Mouse (Mus musculus): ENCODE results near the gene Cdhr2. TPM values are rescaled to one million over a fixed set of nuclear protein-coding genes. Genes with fewer than 3 reads are reported as not detected.
A peak's percentile ranks its signal among the peaks of the same experiment; 100 is the strongest.

The Cdhr2 gene
- polyA plus RNA-seq, 1 experiment from 2014 or later = 0.10 TPM

GRCm38 (mm10) chr13:54694348-54695060 lies 6.8 kb upstream of the Cdhr2 start:
- Histone ChIP-seq H3K4me1 (peaks cover 31% of the 10 kb centered on the region), H3K27ac (peak overlapping the region; percentile 93), H3K9me3 (no peaks in the 10 kb centered on the region), H3K4me2 (peak overlapping the region; percentile 63), H3K27me3 (no peaks in the 10 kb centered on the region), H3K4me3 (peak overlapping the region; percentile 96), H3K9ac (peak overlapping the region; percentile 50), H3K36me3 (no peaks in the 10 kb centered on the region)
- ATAC-seq (ENCODE audit: borderline replicate concordance, extremely low read depth, low FRiP score, low TSS enrichment) = peak; percentile 78
- WGBS = 11% methylated on average over 26 of the region's 26 CpGs

- no peaks in the 10 kb centered on the region for H3K27me3 ChIP-seq
- no peaks in the 10 kb centered on the region for H3K9me3 ChIP-seq
- H3K9ac ChIP-seq = no peak overlapping the region
- no peak overlapping the region for H3K4me3 ChIP-seq
- no peak overlapping the region for H3K27ac ChIP-seq
- no peaks in the 10 kb centered on the region for H3K36me3 ChIP-seq
- 88% methylated on average over 11 of the region's 11 CpGs for WGBS
- H3K4me1 ChIP-seq = peaks cover 27% of the 10 kb centered on the region
- H3K4me2 ChIP-seq = no peak overlapping the region
- ATAC-seq (ENCODE audit: borderline replicate concordance, extremely low read depth, low FRiP score, low TSS enrichment) = no peak
Observed at GRCm38 (mm10) chr13:54695479-54696230, 5.6 kb upstream of the Cdhr2 start.

- no peaks in the 10 kb centered on the region for H3K36me3 ChIP-seq
- 67% methylated on average over 7 of the region's 7 CpGs for WGBS
- ATAC-seq (ENCODE audit: borderline replicate concordance, extremely low read depth, low FRiP score, low TSS enrichment) = no peak
- no peaks in the 10 kb centered on the region for H3K4me1 ChIP-seq
- H3K9me3 ChIP-seq = no peaks in the 10 kb centered on the region
- H3K4me2 ChIP-seq = no peak overlapping the region
- H3K27me3 ChIP-seq = no peaks in the 10 kb centered on the region
- H3K4me3 ChIP-seq = no peak overlapping the region
- no peak overlapping the region for H3K9ac ChIP-seq
- H3K27ac ChIP-seq = no peak overlapping the region
Observed at GRCm38 (mm10) chr13:54702507-54702906, 1.2 kb downstream of the Cdhr2 start.

GRCm38 (mm10) chr13:54704890-54705289 lies 3.6 kb downstream of the Cdhr2 start:
- H3K4me2 ChIP-seq = no peak overlapping the region
- no peak for ATAC-seq (ENCODE audit: borderline replicate concordance, extremely low read depth, low FRiP score, low TSS enrichment)
- WGBS = 44% methylated on average over 6 of the region's 6 CpGs
- H3K4me1 ChIP-seq = no peaks in the 10 kb centered on the region
- H3K9me3 ChIP-seq = no peaks in the 10 kb centered on the region
- no peak overlapping the region for H3K4me3 ChIP-seq
- H3K36me3 ChIP-seq = no peaks in the 10 kb centered on the region
- H3K9ac ChIP-seq = no peak overlapping the region
- H3K27ac ChIP-seq = no peak overlapping the region
- H3K27me3 ChIP-seq = no peaks in the 10 kb centered on the region

- Histone ChIP-seq H3K4me3 (no peak overlapping the region), H3K9ac (no peak overlapping the region), H3K4me2 (no peak overlapping the region), H3K27me3 (no peaks in the 10 kb centered on the region), H3K9me3 (no peaks in the 10 kb centered on the region), H3K27ac (no peak overlapping the region), H3K36me3 (no peaks in the 10 kb centered on the region), H3K4me1 (no peaks in the 10 kb centered on the region)
- 69% methylated on average over 3 of the region's 3 CpGs for WGBS
- no peak for ATAC-seq (ENCODE audit: borderline replicate concordance, extremely low read depth, low FRiP score, low TSS enrichment)
Observed at GRCm38 (mm10) chr13:54710866-54711265, 9.6 kb downstream of the Cdhr2 start.

- no peaks in the 10 kb centered on the region for H3K36me3 ChIP-seq
- ATAC-seq (ENCODE audit: borderline replicate concordance, extremely low read depth, low FRiP score, low TSS enrichment) = no peak
- H3K9ac ChIP-seq = no peak overlapping the region
- H3K4me3 ChIP-seq = no peak overlapping the region
- no peaks in the 10 kb centered on the region for H3K4me1 ChIP-seq
- no peak overlapping the region for H3K4me2 ChIP-seq
- H3K27me3 ChIP-seq = no peaks in the 10 kb centered on the region
- WGBS = 39% methylated on average over 4 of the region's 4 CpGs
- no peak overlapping the region for H3K27ac ChIP-seq
- no peaks in the 10 kb centered on the region for H3K9me3 ChIP-seq
Observed at GRCm38 (mm10) chr13:54714393-54714792, 13.1 kb downstream of the Cdhr2 start.

GRCm38 (mm10) chr13:54714996-54715395 lies 13.7 kb downstream of the Cdhr2 start:
- ATAC-seq (ENCODE audit: borderline replicate concordance, extremely low read depth, low FRiP score, low TSS enrichment) = no peak
- no peaks in the 10 kb centered on the region for H3K27me3 ChIP-seq
- WGBS = 64% methylated on average over 10 of the region's 10 CpGs

GRCm38 (mm10) chr13:54716916-54717315 lies 15.7 kb downstream of the Cdhr2 start:
- Histone ChIP-seq H3K4me2 (no peak overlapping the region), H3K36me3 (no peaks in the 10 kb centered on the region), H3K9ac (no peak overlapping the region), H3K4me3 (no peak overlapping the region), H3K9me3 (no peaks in the 10 kb centered on the region), H3K4me1 (no peaks in the 10 kb centered on the region), H3K27ac (no peak overlapping the region), H3K27me3 (no peaks in the 10 kb centered on the region)
- 2% methylated on average over 5 of the region's 5 CpGs for WGBS
- no peak for ATAC-seq (ENCODE audit: borderline replicate concordance, extremely low read depth, low FRiP score, low TSS enrichment)

More at GRCm38 (mm10) chr13:54714996-54715395, 13.7 kb downstream of the Cdhr2 start:
- H3K4me1 ChIP-seq = no peaks in the 10 kb centered on the region
- H3K4me3 ChIP-seq = no peak overlapping the region
- H3K36me3 ChIP-seq = no peaks in the 10 kb centered on the region
- H3K9ac ChIP-seq = no peak overlapping the region
- H3K4me2 ChIP-seq = no peak overlapping the region
- no peak overlapping the region for H3K27ac ChIP-seq
- H3K9me3 ChIP-seq = no peaks in the 10 kb centered on the region

- no peak overlapping the region for H3K4me3 ChIP-seq
- H3K27me3 ChIP-seq = no peaks in the 10 kb centered on the region
- no peaks in the 10 kb centered on the region for H3K36me3 ChIP-seq
- no peaks in the 10 kb centered on the region for H3K9me3 ChIP-seq
- H3K9ac ChIP-seq = no peak overlapping the region
- no peak overlapping the region for H3K27ac ChIP-seq
- WGBS = 83% methylated on average over 3 of the region's 3 CpGs
- no peak overlapping the region for H3K4me2 ChIP-seq
- H3K4me1 ChIP-seq = no peaks in the 10 kb centered on the region
- ATAC-seq (ENCODE audit: borderline replicate concordance, extremely low read depth, low FRiP score, low TSS enrichment) = no peak
Observed at GRCm38 (mm10) chr13:54723143-54723542, 21.9 kb downstream of the Cdhr2 start.

GRCm38 (mm10) chr13:54726131-54726530 lies 24.9 kb downstream of the Cdhr2 start:
- H3K27me3 ChIP-seq = no peaks in the 10 kb centered on the region
- no peak overlapping the region for H3K4me3 ChIP-seq
- no peak overlapping the region for H3K4me2 ChIP-seq
- no peak overlapping the region for H3K9ac ChIP-seq
- 53% methylated on average over 11 of the region's 11 CpGs for WGBS
- H3K9me3 ChIP-seq = no peaks in the 10 kb centered on the region
- ATAC-seq (ENCODE audit: borderline replicate concordance, extremely low read depth, low FRiP score, low TSS enrichment) = no peak
- no peaks in the 10 kb centered on the region for H3K36me3 ChIP-seq
- H3K27ac ChIP-seq = no peak overlapping the region
- no peaks in the 10 kb centered on the region for H3K4me1 ChIP-seq

GRCm38 (mm10) chr13:54736931-54737330 lies 35.7 kb downstream of the Cdhr2 start:
- Histone ChIP-seq H3K9ac (no peak overlapping the region), H3K4me2 (no peak overlapping the region), H3K36me3 (no peaks in the 10 kb centered on the region), H3K27me3 (peaks cover 50% of the 10 kb centered on the region), H3K27ac (no peak overlapping the region), H3K4me3 (peak overlapping the region; percentile 39; the same call in 1 of the 2 replicates), H3K4me1 (peaks cover 7% of the 10 kb centered on the region), H3K9me3 (no peaks in the 10 kb centered on the region)
- no peak for ATAC-seq (ENCODE audit: borderline replicate concordance, extremely low read depth, low FRiP score, low TSS enrichment)
- WGBS = 14% methylated on average over 3 of the region's 3 CpGs

- Histone ChIP-seq H3K9me3 (no peaks in the 10 kb centered on the region), H3K4me2 (peak overlapping the region; percentile 67), H3K27me3 (peaks cover 56% of the 10 kb centered on the region), H3K4me3 (peak overlapping the region; percentile 39), H3K9ac (no peak overlapping the region; the same call in 1 of the 2 replicates), H3K4me1 (peaks cover 7% of the 10 kb centered on the region), H3K36me3 (no peaks in the 10 kb centered on the region), H3K27ac (no peak overlapping the region)
- under 1% methylated on average over 83 of the region's 87 CpGs for WGBS
- no peak for ATAC-seq (ENCODE audit: borderline replicate concordance, extremely low read depth, low FRiP score, low TSS enrichment)
Observed at GRCm38 (mm10) chr13:54737488-54738212, 36.4 kb downstream of the Cdhr2 start.

All from lung, embryonic 15.5 days (tissue).